Mouse (Mus musculus): ENCODE measurements around the gene Rps3.

The Rps3 gene

DNA sequence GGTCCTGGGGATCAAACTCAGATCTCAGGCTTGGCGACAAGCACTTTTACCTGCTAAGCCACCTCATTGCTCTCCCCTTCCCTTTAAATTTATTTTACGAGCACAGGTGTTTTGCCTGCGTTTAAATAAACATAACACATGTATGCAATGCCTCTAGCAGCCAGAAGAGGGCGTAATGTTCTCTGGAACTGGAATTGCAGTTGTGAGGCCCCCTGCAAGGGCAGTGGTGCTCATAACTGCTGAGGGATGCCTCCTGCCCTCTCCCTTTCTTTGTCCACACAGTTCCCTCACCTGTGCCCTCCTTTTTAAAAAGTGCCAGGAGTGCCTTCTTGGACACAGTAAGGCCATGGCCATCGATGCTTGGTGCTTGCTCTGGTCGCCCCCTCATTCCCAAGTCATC, 39.5 kb downstream of the Rps3 start:
- in situ Hi-C loops (cut with MboI): no loop called here

DNA sequence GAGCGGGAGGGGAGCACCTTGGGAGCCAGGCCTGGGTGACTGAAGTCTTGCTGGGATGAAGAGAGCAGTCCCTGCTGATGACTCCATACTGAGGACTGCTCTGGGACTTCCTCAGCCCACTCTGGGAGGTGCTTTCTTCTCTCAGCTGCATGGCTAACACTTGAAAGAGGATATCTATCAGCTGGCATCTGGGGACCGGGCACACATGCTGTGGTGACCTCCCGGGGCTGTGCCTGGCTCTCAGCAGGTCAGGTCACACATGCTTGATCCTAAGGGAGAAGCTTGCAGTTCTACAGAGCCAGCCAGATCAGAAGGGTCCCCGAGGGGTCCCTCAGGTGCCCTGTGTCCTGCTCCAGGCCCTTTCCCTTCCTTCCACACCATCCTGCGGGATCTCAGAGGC, 40.4 kb downstream of the Rps3 start:
- in situ Hi-C loops (cut with MboI): no loop called here

- in situ Hi-C loops (cut with MboI): no loop called here
These were observed 41.9 kb downstream of the Rps3 start for GRCm38 (mm10) chr7:99441534-99442072.

GRCm38 (mm10) chr7:99438881-99439280, 44.7 kb downstream of the Rps3 start:
- in situ Hi-C loops (cut with MboI): no loop called here

GRCm38 (mm10) chr7:99436530-99436929, 47.0 kb downstream of the Rps3 start:
- in situ Hi-C loops (cut with MboI): no loop called here

GRCm38 (mm10) chr7:99434672-99435250, 48.8 kb downstream of the Rps3 start:
- in situ Hi-C loops (cut with MboI): no loop called here

GRCm38 (mm10) chr7:99432863-99433262, 50.7 kb downstream of the Rps3 start:
- in situ Hi-C loops (cut with MboI): no loop called here

GRCm38 (mm10) chr7:99432248-99432647, 51.3 kb downstream of the Rps3 start:
- in situ Hi-C loops (cut with MboI): no loop called here

GRCm38 (mm10) chr7:99430246-99430645, 53.3 kb downstream of the Rps3 start:
- in situ Hi-C loops (cut with MboI): no loop called here

- in situ Hi-C loops (cut with MboI): no loop called here
These were observed 53.8 kb downstream of the Rps3 start for GRCm38 (mm10) chr7:99429786-99430185.

- in situ Hi-C loops (cut with MboI): no loop called here
These were observed 54.7 kb downstream of the Rps3 start for GRCm38 (mm10) chr7:99428836-99429235.

GRCm38 (mm10) chr7:99427987-99428386, 55.6 kb downstream of the Rps3 start:
- in situ Hi-C loops (cut with MboI): no loop called here

Data from mature B cell (primary cell).